Mouse (Mus musculus): ENCODE data around the gene Rhod. TPM values are rescaled to one million over a fixed set of nuclear protein-coding genes. Genes with fewer than 3 reads are reported as not detected.

The Rhod gene
- polyA plus RNA-seq (2014; fragmentation: Illumina TruSeq; extraction: RNeasy Lipid Tissue Mini Kit (QIAGEN cat#74804); ENCODE audit: low read depth, low replicate concordance) = 5.0 TPM

GRCm38 (mm10) chr19:4439161-4439801, at the start of gene Rhod:
Gene Rhod (minus strand): TSS chr19:4439432.

GRCm38 (mm10) chr19:4477345-4478189, 38.3 kb upstream of the Rhod start, which contains the start of gene Syt12:
Gene Syt12 (minus strand): TSS chr19:4477447.

GRCm38 (mm10) chr19:4397798-4398629, 41.2 kb downstream of the Rhod start, which contains the start of gene Kdm2a:
Gene Kdm2a (minus strand): TSS chr19:4398285.

Other genes with a start within 250 kb of the Rhod start
- gene Tbc1d10c, start 248.1 kb downstream of the Rhod start, polyA plus RNA-seq (2014; fragmentation: Illumina TruSeq; extraction: RNeasy Lipid Tissue Mini Kit (QIAGEN cat#74804); ENCODE audit: low read depth, low replicate concordance) = 22.6 TPM
- gene Ppp1ca, start 247.4 kb downstream of the Rhod start, polyA plus RNA-seq (2014; fragmentation: Illumina TruSeq; extraction: RNeasy Lipid Tissue Mini Kit (QIAGEN cat#74804); ENCODE audit: low read depth, low replicate concordance) = 318 TPM
- 6.4 TPM for gene Rad9a, start 237.8 kb downstream of the Rhod start, polyA plus RNA-seq (2014; fragmentation: Illumina TruSeq; extraction: RNeasy Lipid Tissue Mini Kit (QIAGEN cat#74804); ENCODE audit: low read depth, low replicate concordance)
- gene Clcf1, start 225.2 kb downstream of the Rhod start, polyA plus RNA-seq (2014; fragmentation: Illumina TruSeq; extraction: RNeasy Lipid Tissue Mini Kit (QIAGEN cat#74804); ENCODE audit: low read depth, low replicate concordance) = 3.0 TPM
- not detected for gene AC109138.7, start 225.1 kb downstream of the Rhod start, polyA plus RNA-seq (2014; fragmentation: Illumina TruSeq; extraction: RNeasy Lipid Tissue Mini Kit (QIAGEN cat#74804); ENCODE audit: low read depth, low replicate concordance)
- gene Pold4, start 207.5 kb downstream of the Rhod start, polyA plus RNA-seq (2014; fragmentation: Illumina TruSeq; extraction: RNeasy Lipid Tissue Mini Kit (QIAGEN cat#74804); ENCODE audit: low read depth, low replicate concordance) = 21.7 TPM
- 11.7 TPM for gene Ssh3, start 170.3 kb downstream of the Rhod start, polyA plus RNA-seq (2014; fragmentation: Illumina TruSeq; extraction: RNeasy Lipid Tissue Mini Kit (QIAGEN cat#74804); ENCODE audit: low read depth, low replicate concordance)
- gene Ankrd13d, start 156.3 kb downstream of the Rhod start, polyA plus RNA-seq (2014; fragmentation: Illumina TruSeq; extraction: RNeasy Lipid Tissue Mini Kit (QIAGEN cat#74804); ENCODE audit: low read depth, low replicate concordance) = 0.97 TPM
- gene Grk2, start 133.2 kb downstream of the Rhod start, polyA plus RNA-seq (2014; fragmentation: Illumina TruSeq; extraction: RNeasy Lipid Tissue Mini Kit (QIAGEN cat#74804); ENCODE audit: low read depth, low replicate concordance) = 50.7 TPM
- 33.8 TPM for gene Kdm2a, start 41.1 kb downstream of the Rhod start, polyA plus RNA-seq (2014; fragmentation: Illumina TruSeq; extraction: RNeasy Lipid Tissue Mini Kit (QIAGEN cat#74804); ENCODE audit: low read depth, low replicate concordance)
- gene Syt12, start 38.0 kb upstream of the Rhod start, polyA plus RNA-seq (2014; fragmentation: Illumina TruSeq; extraction: RNeasy Lipid Tissue Mini Kit (QIAGEN cat#74804); ENCODE audit: low read depth, low replicate concordance) = 2.4 TPM
- gene 2010003K11Rik, start 59.2 kb upstream of the Rhod start, polyA plus RNA-seq (2014; fragmentation: Illumina TruSeq; extraction: RNeasy Lipid Tissue Mini Kit (QIAGEN cat#74804); ENCODE audit: low read depth, low replicate concordance) = 0.68 TPM
- gene Pcx, start 71.0 kb upstream of the Rhod start, polyA plus RNA-seq (2014; fragmentation: Illumina TruSeq; extraction: RNeasy Lipid Tissue Mini Kit (QIAGEN cat#74804); ENCODE audit: low read depth, low replicate concordance) = 28.5 TPM
- gene Lrfn4, start 176.2 kb upstream of the Rhod start, polyA plus RNA-seq (2014; fragmentation: Illumina TruSeq; extraction: RNeasy Lipid Tissue Mini Kit (QIAGEN cat#74804); ENCODE audit: low read depth, low replicate concordance) = 6.7 TPM
- gene Rce1, start 186.2 kb upstream of the Rhod start, polyA plus RNA-seq (2014; fragmentation: Illumina TruSeq; extraction: RNeasy Lipid Tissue Mini Kit (QIAGEN cat#74804); ENCODE audit: low read depth, low replicate concordance) = 14.2 TPM

Data from heart, adult 10 weeks (tissue).